Mouse (Mus musculus): ENCODE measurements around the gene Sdc4. TPM values are rescaled to one million over a fixed set of nuclear protein-coding genes. Genes with fewer than 3 reads are reported as not detected.

Sdc4 gene
- polyA plus RNA-seq, 1 experiment from 2014 or later: 37.8 TPM

DNA sequence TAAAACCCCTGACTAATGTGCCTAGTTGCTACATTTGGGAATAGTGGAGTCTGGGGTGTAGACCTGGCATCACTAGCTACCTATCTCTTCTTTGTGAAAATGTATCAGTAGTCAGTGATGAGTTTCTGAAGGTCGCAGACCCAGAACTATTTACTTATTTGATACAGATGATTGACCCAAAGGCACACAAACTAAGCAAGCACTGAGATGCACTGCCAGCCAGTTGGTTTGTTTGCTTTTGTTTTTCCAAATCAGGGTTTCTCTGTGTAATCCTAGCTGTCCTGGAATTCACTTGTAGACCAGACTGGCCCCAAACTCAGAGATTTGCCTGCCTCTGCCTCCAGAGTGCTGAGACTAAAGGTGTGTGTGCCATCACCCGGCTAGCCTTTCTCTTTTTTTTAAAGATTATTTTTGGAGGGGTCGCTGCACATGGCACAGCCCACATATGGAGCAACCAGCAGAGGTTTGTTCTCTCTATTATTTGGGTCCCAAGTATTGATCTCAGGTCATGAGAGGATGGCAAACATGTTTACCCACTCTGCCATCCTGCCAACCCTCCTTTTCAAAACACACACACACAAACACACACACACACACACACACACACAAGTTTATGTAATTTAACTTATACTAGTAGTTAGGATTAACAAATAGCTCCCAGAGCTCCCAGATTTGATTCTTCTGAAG lies 1.9 kb upstream of the Sdc4 start:
- Histone ChIP-seq H3K4me1 (peaks cover 36% of the 10 kb centered on the region), H3K4me3 (no peak overlapping the region), H3K27ac (no peak overlapping the region), H3K36me3 (no peaks in the 10 kb centered on the region), H3K9me3 (no peaks in the 10 kb centered on the region), H3K27me3 (ENCODE audit: insufficient read depth, poor library complexity, severe bottlenecking) (peaks cover 11% of the 10 kb centered on the region; the same call in 1 of the 2 replicates)
- 74% methylated on average over 3 of the region's 3 CpGs for WGBS
- no peak for DNase-seq (ENCODE audit: low spot score)

DNA sequence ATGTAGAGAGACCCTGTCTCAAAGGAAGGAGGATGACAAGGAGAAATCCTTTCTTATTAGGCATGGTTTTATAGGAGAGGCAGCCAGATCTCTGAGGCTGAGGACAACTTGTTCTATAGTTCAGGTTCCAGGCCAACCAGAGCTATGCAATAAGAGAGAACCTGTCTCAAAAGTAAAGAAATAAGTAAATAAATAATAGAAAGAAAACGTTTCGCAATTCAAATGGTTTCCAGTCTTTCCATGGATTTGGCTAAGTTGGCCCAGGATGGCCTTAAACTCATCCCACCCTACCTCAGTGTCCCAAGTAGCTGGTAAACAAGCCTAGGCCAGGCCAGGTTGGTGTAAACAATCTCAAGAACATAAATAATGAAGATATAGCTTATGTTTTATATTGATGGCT lies 1.0 kb upstream of the Sdc4 start:
- H3K4me1 ChIP-seq: peaks cover 38% of the 10 kb centered on the region
- no peak for DNase-seq (ENCODE audit: low spot score)
- no peak overlapping the region for H3K27ac ChIP-seq
- H3K4me3 ChIP-seq: no peak overlapping the region
- peaks cover 16% of the 10 kb centered on the region; the same call in 1 of the 2 replicates for H3K27me3 ChIP-seq (ENCODE audit: insufficient read depth, poor library complexity, severe bottlenecking)
- H3K36me3 ChIP-seq: no peaks in the 10 kb centered on the region
- H3K9me3 ChIP-seq: no peaks in the 10 kb centered on the region
- 71% methylated on average over 2 of the region's 2 CpGs for WGBS

DNA sequence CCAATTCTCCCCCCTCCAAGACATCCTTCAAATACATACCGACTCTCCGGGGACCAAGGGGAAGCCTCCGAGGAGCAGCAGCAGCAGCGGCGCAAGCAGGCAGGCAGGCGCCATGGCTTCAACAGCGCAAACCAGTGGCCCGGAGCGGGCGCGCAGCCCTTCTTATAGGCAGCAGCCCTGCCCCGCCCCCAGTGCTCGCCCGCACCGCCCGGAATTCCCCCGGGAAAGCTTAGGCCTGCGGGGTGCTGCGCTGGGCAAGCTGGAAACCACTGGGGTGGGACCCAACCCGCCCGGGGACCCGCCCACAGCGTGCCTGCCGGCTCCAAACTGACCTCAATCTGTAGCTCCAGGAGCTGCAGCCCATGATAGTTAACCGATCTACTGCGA lies 643 bp downstream of the Sdc4 start:
- H3K4me1 ChIP-seq: peaks cover 43% of the 10 kb centered on the region
- DNase-seq (ENCODE audit: low spot score): peak; percentile 90
- no peaks in the 10 kb centered on the region for H3K36me3 ChIP-seq
- H3K4me3 ChIP-seq: peak overlapping the region; percentile 71
- under 1% methylated on average over 26 of the region's 26 CpGs for WGBS
- peaks cover 16% of the 10 kb centered on the region; the same call in 1 of the 2 replicates for H3K27me3 ChIP-seq (ENCODE audit: insufficient read depth, poor library complexity, severe bottlenecking)
- H3K9me3 ChIP-seq: no peaks in the 10 kb centered on the region
- H3K27ac ChIP-seq: peak overlapping the region; percentile 86

DNA sequence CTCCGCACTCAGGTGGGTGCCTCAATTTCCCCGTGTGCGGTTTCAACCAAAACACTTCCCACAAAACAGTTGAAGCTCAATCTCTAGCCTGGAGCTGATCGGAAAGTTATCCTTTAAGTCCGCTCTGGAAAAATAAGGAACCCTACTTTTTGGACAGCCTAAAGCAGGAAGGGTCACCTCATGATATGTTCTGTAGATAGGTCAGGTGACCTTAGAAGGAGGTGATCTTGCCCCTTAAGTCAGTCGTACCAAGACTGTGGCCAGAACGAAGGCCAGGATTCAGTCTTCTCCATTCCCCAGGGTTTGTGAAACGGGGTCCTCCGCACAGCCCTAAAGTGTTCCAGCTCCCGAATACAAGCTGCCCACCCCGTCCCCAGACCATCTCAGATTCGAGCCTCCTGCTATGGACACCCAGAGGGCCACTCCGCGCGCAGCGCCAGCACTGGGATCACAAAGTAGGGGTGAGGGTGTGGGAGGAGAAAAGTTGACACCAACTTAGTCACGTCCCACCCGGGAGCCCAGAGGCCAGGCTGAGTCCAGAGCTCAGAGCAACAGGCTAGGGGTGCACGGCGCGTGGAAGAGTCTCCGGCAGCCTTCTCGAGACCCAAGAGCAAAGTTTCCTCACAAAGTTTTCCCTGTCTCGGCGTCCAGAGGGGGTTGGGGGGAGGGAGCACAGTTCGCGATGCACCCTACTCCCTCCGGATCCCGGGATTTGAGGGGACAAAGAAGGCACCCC lies 1.2 kb downstream of the Sdc4 start:
- peaks cover 48% of the 10 kb centered on the region for H3K4me1 ChIP-seq
- H3K27ac ChIP-seq: peak overlapping the region; percentile 86
- no peaks in the 10 kb centered on the region for H3K9me3 ChIP-seq
- peaks cover 16% of the 10 kb centered on the region; the same call in 1 of the 2 replicates for H3K27me3 ChIP-seq (ENCODE audit: insufficient read depth, poor library complexity, severe bottlenecking)
- no peaks in the 10 kb centered on the region for H3K36me3 ChIP-seq
- WGBS: 1% methylated on average over 29 of the region's 29 CpGs
- no peak for DNase-seq (ENCODE audit: low spot score)
- H3K4me3 ChIP-seq: peak overlapping the region; percentile 71

DNA sequence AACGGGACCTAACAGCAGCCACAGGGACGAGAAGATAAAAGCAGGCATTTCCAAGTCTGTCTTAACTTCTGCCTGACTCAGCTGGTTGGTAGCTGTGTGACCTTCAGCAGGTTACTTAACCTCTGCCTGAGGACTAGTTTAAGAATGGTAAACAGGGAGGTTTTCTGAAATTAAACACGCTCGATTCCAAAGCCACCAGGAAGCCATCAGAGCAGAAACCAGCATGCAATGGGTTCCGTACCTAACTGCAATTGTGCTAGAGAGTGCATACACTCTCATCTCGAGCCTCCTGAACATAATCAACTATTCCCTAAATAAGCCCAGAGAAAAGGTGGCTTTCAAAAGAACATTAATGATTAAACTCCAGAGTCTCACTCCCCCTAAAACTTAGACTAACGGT lies 2.0 kb downstream of the Sdc4 start:
- H3K4me1 ChIP-seq: peaks cover 56% of the 10 kb centered on the region
- peak overlapping the region; percentile 86; the same call in 1 of the 2 replicates for H3K27ac ChIP-seq
- DNase-seq (ENCODE audit: low spot score): no peak
- WGBS: 33% methylated on average over 7 of the region's 7 CpGs
- H3K27me3 ChIP-seq (ENCODE audit: insufficient read depth, poor library complexity, severe bottlenecking): peaks cover 16% of the 10 kb centered on the region; the same call in 1 of the 2 replicates
- H3K9me3 ChIP-seq: no peaks in the 10 kb centered on the region
- peak overlapping the region; percentile 71 for H3K4me3 ChIP-seq
- H3K36me3 ChIP-seq: no peaks in the 10 kb centered on the region

DNA sequence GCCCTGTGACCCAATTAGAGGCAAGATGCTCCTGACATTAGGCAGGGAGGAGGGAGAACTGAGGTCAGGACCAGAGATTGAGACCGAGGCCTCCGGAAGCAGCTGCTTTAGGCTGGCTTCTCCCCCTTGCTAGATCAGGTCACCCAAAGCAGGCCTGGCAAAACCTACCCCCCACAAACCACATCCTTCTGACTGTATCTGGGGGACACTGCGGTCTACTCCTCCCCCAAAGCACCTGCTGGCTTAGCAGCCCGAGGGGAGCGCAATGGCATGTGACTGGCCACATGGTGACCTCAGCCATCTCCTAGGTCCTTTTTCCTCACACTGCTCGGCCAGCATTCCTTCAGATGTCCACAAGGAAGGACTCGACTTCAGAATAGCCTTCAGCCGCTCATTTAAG lies 2.5 kb downstream of the Sdc4 start:
- Histone ChIP-seq H3K27me3 (ENCODE audit: insufficient read depth, poor library complexity, severe bottlenecking) (peaks cover 16% of the 10 kb centered on the region; the same call in 1 of the 2 replicates), H3K4me1 (peaks cover 62% of the 10 kb centered on the region), H3K27ac (0 out of 2 replicates have a peak overlapping the region, but pooled peaks have one; percentile 56), H3K36me3 (no peaks in the 10 kb centered on the region), H3K9me3 (no peaks in the 10 kb centered on the region), H3K4me3 (peak overlapping the region; percentile 71)
- 45% methylated on average over 8 of the region's 8 CpGs for WGBS
- no peak for DNase-seq (ENCODE audit: low spot score)

DNA sequence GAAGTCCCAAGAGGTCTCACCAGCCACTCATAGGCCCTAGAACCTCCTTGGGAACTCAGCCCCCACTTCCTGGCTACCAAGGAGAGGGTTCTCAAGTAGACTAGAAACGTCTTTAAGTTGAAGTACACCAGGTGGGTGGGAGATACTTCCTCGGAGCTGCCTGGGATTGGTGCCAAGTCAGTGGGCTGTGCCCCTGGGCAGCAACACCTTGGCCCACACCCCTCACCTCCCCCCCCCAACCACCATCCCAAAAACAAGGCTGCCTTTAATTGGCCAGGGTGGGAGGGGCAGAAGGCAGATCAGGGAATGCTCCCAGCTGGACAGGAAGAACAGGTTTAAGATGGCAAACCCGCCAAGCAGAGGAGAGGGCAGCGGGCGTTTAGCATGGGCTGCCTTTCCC lies 3.4 kb downstream of the Sdc4 start:
- 74% methylated on average over 5 of the region's 5 CpGs for whole genome bisulfite sequencing
- DNase-seq (ENCODE audit: low spot score): no peak
- Histone ChIP-seq H3K4me1 (peaks cover 70% of the 10 kb centered on the region), H3K4me3 (no peak overlapping the region), H3K36me3 (no peaks in the 10 kb centered on the region), H3K9me3 (no peaks in the 10 kb centered on the region), H3K27me3 (ENCODE audit: insufficient read depth, poor library complexity, severe bottlenecking) (peaks cover 16% of the 10 kb centered on the region; the same call in 1 of the 2 replicates), H3K27ac (0 out of 2 replicates have a peak overlapping the region, but pooled peaks have one; percentile 5)

DNA sequence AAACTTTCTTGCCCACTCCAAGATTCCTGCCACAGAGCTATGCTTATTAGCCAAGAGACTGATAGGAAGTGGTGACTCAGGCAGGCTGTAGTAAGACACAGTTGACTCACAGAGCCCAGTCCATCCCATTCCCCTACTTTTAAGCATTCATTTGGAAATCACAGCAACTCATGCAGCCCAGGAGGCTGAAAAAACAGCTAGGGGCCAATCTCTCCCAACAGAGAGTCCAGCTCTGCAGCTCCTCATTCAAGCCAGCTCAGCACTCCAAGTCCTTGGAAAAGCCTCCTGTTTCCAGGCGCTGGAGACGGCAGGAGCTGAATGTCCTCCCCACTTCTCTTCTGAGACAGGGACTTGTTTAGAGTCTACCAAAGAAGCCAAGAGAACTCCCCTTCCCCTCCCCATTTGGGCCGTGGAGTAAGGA lies 4.7 kb downstream of the Sdc4 start:
- WGBS: 52% methylated on average over 3 of the region's 3 CpGs
- H3K27me3 ChIP-seq (ENCODE audit: insufficient read depth, poor library complexity, severe bottlenecking): peaks cover 16% of the 10 kb centered on the region; the same call in 1 of the 2 replicates
- H3K27ac ChIP-seq: no peak overlapping the region
- no peaks in the 10 kb centered on the region for H3K36me3 ChIP-seq
- no peak for DNase-seq (ENCODE audit: low spot score)
- peaks cover 77% of the 10 kb centered on the region for H3K4me1 ChIP-seq
- H3K4me3 ChIP-seq: no peak overlapping the region
- no peaks in the 10 kb centered on the region for H3K9me3 ChIP-seq

DNA sequence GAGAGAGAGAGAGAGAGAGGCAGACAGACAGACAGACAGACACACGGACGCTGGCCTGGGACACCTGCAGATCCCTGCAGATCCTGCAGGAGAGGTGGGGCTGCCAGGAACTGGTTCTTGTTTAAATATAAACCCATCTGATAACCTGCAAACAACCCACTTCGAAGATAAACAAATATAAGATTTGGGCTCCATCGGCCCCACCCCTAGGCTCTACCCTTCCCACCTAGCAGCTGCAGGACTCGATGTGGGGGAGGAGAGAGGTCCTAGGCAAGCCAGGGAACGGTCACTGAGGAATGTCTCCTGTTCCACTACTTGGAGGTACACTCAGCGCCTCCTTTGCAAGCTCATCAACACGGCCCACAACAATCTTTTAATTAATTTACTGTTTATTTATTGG lies 5.4 kb downstream of the Sdc4 start:
- H3K4me3 ChIP-seq: no peak overlapping the region
- H3K9me3 ChIP-seq: no peaks in the 10 kb centered on the region
- peaks cover 16% of the 10 kb centered on the region; the same call in 1 of the 2 replicates for H3K27me3 ChIP-seq (ENCODE audit: insufficient read depth, poor library complexity, severe bottlenecking)
- no peak for DNase-seq (ENCODE audit: low spot score)
- H3K27ac ChIP-seq: no peak overlapping the region
- 45% methylated on average over 8 of the region's 8 CpGs for WGBS
- H3K36me3 ChIP-seq: no peaks in the 10 kb centered on the region
- peaks cover 82% of the 10 kb centered on the region for H3K4me1 ChIP-seq

DNA sequence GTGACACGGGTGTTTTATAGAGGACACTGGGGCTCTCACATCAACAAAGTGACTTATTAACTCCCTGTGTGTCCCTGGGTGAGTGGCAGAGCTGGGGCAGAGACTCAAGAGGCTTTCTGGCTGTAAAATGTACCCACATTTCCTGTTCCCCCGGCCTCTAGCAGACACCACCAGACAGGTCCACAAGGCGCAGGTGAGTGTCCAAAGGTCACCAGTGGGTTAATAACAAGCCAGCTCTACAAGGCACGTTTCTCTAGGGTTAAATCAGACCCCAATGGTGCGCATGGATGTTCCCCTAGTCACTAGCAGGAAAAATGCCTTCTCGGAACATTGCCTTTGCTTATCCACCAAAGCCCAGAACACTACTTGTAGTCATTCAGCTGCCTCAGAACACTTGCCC lies 6.0 kb downstream of the Sdc4 start:
- Histone ChIP-seq H3K9me3 (no peaks in the 10 kb centered on the region), H3K27ac (no peak overlapping the region), H3K36me3 (no peaks in the 10 kb centered on the region), H3K4me1 (peaks cover 84% of the 10 kb centered on the region), H3K27me3 (ENCODE audit: insufficient read depth, poor library complexity, severe bottlenecking) (peaks cover 16% of the 10 kb centered on the region; the same call in 1 of the 2 replicates), H3K4me3 (no peak overlapping the region)
- WGBS: 68% methylated on average over 6 of the region's 6 CpGs
- DNase-seq (ENCODE audit: low spot score): no peak

DNA sequence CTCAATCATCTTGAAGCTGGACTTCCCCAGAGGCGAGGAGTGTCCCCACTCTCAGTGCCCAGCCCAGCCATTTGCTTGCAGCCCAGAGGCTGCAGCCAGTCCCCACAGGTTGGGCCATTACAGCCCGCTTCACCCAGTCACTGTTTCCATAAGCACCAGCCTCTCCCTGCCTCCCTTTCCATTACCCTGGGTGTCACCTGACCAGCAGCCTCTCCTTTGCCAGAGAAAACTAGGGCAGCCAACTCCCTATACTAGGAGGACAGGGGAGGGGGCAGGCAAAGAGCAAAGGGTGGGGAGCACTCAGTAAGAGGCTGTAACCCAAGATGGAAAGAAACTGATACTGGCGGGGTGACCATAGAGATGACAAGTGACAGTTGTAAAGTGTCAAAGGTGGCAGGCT lies 6.7 kb downstream of the Sdc4 start:
- H3K4me1 ChIP-seq: peaks cover 85% of the 10 kb centered on the region
- no peak overlapping the region for H3K4me3 ChIP-seq
- WGBS: 34% methylated on average over 3 of the region's 3 CpGs
- no peaks in the 10 kb centered on the region for H3K36me3 ChIP-seq
- H3K9me3 ChIP-seq: no peaks in the 10 kb centered on the region
- H3K27me3 ChIP-seq (ENCODE audit: insufficient read depth, poor library complexity, severe bottlenecking): peaks cover 16% of the 10 kb centered on the region; the same call in 1 of the 2 replicates
- H3K27ac ChIP-seq: peak overlapping the region; percentile 77
- DNase-seq (ENCODE audit: low spot score): no peak

DNA sequence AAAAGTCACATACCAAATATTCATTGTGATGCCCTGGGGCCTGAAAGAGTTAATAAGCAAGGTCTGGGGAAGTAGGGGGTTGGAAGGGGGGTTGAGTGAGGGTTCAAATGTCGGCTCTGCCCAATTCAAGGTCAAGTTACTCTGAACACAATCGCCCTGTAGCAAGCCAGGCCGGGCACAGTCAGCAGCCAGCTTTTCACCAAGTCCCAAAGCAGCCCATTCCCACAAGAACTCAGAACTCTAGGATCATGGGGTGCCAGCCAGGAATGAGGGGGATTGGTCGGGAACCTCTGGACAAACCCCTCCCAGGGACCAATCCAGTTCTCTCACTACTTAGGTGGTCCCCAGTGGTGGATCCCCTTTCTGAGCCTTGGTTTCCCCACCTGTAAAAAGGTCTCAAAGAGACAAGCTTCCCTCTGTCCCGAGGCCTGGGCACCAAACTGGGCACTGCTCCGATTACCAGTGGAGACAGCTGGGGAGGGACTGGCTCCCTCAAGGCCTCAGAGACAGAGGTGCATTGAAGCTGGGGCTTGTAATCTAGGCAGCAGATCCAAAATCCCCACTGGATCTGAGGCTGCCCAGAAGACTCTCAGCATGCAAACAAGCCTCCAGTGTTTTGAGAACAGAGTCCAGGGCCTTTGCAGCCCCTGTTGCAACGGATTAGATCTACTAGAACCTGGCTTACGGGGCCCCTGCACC lies 7.3 kb downstream of the Sdc4 start:
- no peaks in the 10 kb centered on the region for H3K9me3 ChIP-seq
- H3K27ac ChIP-seq: peak overlapping the region; percentile 77
- WGBS: 25% methylated on average over 8 of the region's 8 CpGs
- peaks cover 85% of the 10 kb centered on the region for H3K4me1 ChIP-seq
- H3K4me3 ChIP-seq: no peak overlapping the region
- DNase-seq (ENCODE audit: low spot score): no peak
- H3K36me3 ChIP-seq: no peaks in the 10 kb centered on the region
- peaks cover 12% of the 10 kb centered on the region; the same call in 1 of the 2 replicates for H3K27me3 ChIP-seq (ENCODE audit: insufficient read depth, poor library complexity, severe bottlenecking)
